Mouse (Mus musculus) E14TG2a.4 (cell line): ENCODE results near the gene Rps24.

Source experiments
- CTCF ChIP-seq: conservative IDR thresholded peaks from 2 replicates; pipeline ENCODE4 v1.5.1; 2014; ENCODE audit warnings: low read length
- POU5F1 ChIP-seq: IDR thresholded peaks from 2 replicates; pipeline ENCODE4 v1.6.1; 2014; ENCODE audit warnings: low read length, borderline replicate concordance

- TF ChIP-seq CTCF: no peak
- TF ChIP-seq POU5F1: no peak
These were observed 22.6 kb downstream of the Rps24 start for GRCm38 (mm10) chr14:24509557-24509956.
